Mouse (Mus musculus): ENCODE measurements around the gene Elp4.

GRCm38 (mm10) chr2:105674875-105675729, 229.3 kb downstream of the Elp4 start:
- no peak for TF ChIP-seq CTCF (IDR thresholded peaks at IDR 0.05; ENCODE audit: control insufficient read depth, insufficient read depth, insufficient replicate concordance, low read depth, low read length)
- no peak for TF ChIP-seq POLR2A (IDR thresholded peaks at IDR 0.05; ENCODE audit: control insufficient read depth, low read depth, low read length)
